Mouse (Mus musculus) stomach, postnatal 0 days (tissue): ENCODE measurements around the gene Rnf152.

Experiments used
- CTCF ChIP-seq: IDR thresholded peaks from 2 replicates; pipeline ENCODE4 v1.5.1; 2016; ENCODE audit warnings: antibody characterized with exemption, low read depth, mild to moderate bottlenecking, moderate library complexity
- EP300 ChIP-seq: optimal IDR thresholded peaks from 2 replicates; pipeline ENCODE3; 2016; ENCODE audit warnings: antibody characterized with exemption

GRCm38 (mm10) chr1:105280160-105280559 lies 76.3 kb downstream of the Rnf152 start:
- no peak for TF ChIP-seq CTCF
- no peak for TF ChIP-seq EP300
